23 mouse cellular contexts compared by ENCODE assay signal in genomic region chr3:10823022-10823421, GRCm38 (mm10).
DNase-seq lines count a peak whose midpoint lies in the region; ATAC-seq and TF ChIP-seq lines count a peak whose summit lies in the region.
"Had no signal": no experiment of that assay in that cellular context is flagged by ENCODE, and none has a peak within 500 bp of the region (broad histone marks: within the 10 kb centered on the region; RNA-seq: fewer than 3 reads in every experiment).

No protein-coding gene starts in this region.

- 0 out of 2 replicates have a peak, but pooled peaks have one; percentile 51 for ATAC-seq in forebrain, embryonic 12.5 days (ENCODE audit: low FRiP score)
- ATAC-seq in forebrain, embryonic 16.5 days = no peak
- no peak for ATAC-seq in forebrain, embryonic 14.5 days
- no peak for ATAC-seq in forebrain, embryonic 15.5 days (replicated peaks)
- ATAC-seq in midbrain, embryonic 15.5 days (replicated peaks) = 0 out of 2 replicates have a peak, but pooled peaks have one; percentile 63
- ATAC-seq in midbrain, embryonic 13.5 days = no peak
- ATAC-seq: activated CD4-positive, CD25-positive, alpha-beta regulatory T cell, adult 4 months; CD4-positive, CD25-positive, alpha-beta regulatory T cell, adult 4 months; Patski had no signal

- no peak overlapping the region for H3K27ac ChIP-seq in forebrain, embryonic 12.5 days
- H3K27ac ChIP-seq in forebrain, embryonic 16.5 days (ENCODE audit: low read length) = no peak overlapping the region
- H3K27ac ChIP-seq in forebrain, embryonic 14.5 days (ENCODE audit: low read depth, low read length) = no peak overlapping the region
- no peak overlapping the region for H3K27ac ChIP-seq in forebrain, embryonic 15.5 days (replicated peaks)
- H3K27ac ChIP-seq in midbrain, embryonic 15.5 days = no peak overlapping the region
- H3K27ac ChIP-seq in midbrain, embryonic 13.5 days = no peak overlapping the region

- H3K9me3 ChIP-seq in forebrain, embryonic 12.5 days = no peaks in the 10 kb centered on the region
- H3K9me3 ChIP-seq in forebrain, embryonic 16.5 days (ENCODE audit: control insufficient read depth, low read length) = no peaks in the 10 kb centered on the region
- H3K9me3 ChIP-seq in forebrain, embryonic 14.5 days (replicated peaks; ENCODE audit: control insufficient read depth, low read length) = no peaks in the 10 kb centered on the region
- no peaks in the 10 kb centered on the region for H3K9me3 ChIP-seq in forebrain, embryonic 15.5 days
- H3K9me3 ChIP-seq in midbrain, embryonic 15.5 days = no peaks in the 10 kb centered on the region
- H3K9me3 ChIP-seq in midbrain, embryonic 13.5 days = no peaks in the 10 kb centered on the region
- H3K9me3 ChIP-seq: G1E had no signal

- no peak for TF ChIP-seq POLR2A in brain, embryonic 14.5 days (IDR thresholded peaks at IDR 0.05; ENCODE audit: borderline replicate concordance, extremely low read depth, insufficient read depth, insufficient read length, poor library complexity, severe bottlenecking)

- H3K9ac ChIP-seq in forebrain, embryonic 12.5 days = no peak overlapping the region
- H3K9ac ChIP-seq in forebrain, embryonic 16.5 days (replicated peaks; ENCODE audit: low read depth, low read length) = no peak overlapping the region
- H3K9ac ChIP-seq in forebrain, embryonic 14.5 days (ENCODE audit: low read length) = no peak overlapping the region
- no peak overlapping the region for H3K9ac ChIP-seq in forebrain, embryonic 15.5 days (replicated peaks)
- no peak overlapping the region for H3K9ac ChIP-seq in midbrain, embryonic 15.5 days
- no peak overlapping the region for H3K9ac ChIP-seq in midbrain, embryonic 13.5 days (replicated peaks)

- no peaks in the 10 kb centered on the region for H3K27me3 ChIP-seq in forebrain, embryonic 12.5 days
- H3K27me3 ChIP-seq in forebrain, embryonic 16.5 days (replicated peaks; ENCODE audit: control insufficient read depth, insufficient read depth, low read length) = no peaks in the 10 kb centered on the region
- H3K27me3 ChIP-seq in forebrain, embryonic 14.5 days (replicated peaks; ENCODE audit: control insufficient read depth, insufficient read depth, low read length) = no peaks in the 10 kb centered on the region
- H3K27me3 ChIP-seq in forebrain, embryonic 15.5 days = no peaks in the 10 kb centered on the region
- no peaks in the 10 kb centered on the region for H3K27me3 ChIP-seq in midbrain, embryonic 15.5 days (replicated peaks)
- no peaks in the 10 kb centered on the region for H3K27me3 ChIP-seq in midbrain, embryonic 13.5 days
- H3K27me3 ChIP-seq: CH12.LX had no signal

- H3K36me3 ChIP-seq in forebrain, embryonic 12.5 days (replicated peaks) = no peaks in the 10 kb centered on the region
- H3K36me3 ChIP-seq in forebrain, embryonic 16.5 days (ENCODE audit: control insufficient read depth, insufficient read depth) = no peaks in the 10 kb centered on the region
- H3K36me3 ChIP-seq in forebrain, embryonic 14.5 days (ENCODE audit: control insufficient read depth, insufficient read depth, low read length) = no peaks in the 10 kb centered on the region
- H3K36me3 ChIP-seq in forebrain, embryonic 15.5 days = no peaks in the 10 kb centered on the region
- H3K36me3 ChIP-seq in midbrain, embryonic 15.5 days (replicated peaks) = no peaks in the 10 kb centered on the region
- no peaks in the 10 kb centered on the region for H3K36me3 ChIP-seq in midbrain, embryonic 13.5 days
- H3K36me3 ChIP-seq: G1E had no signal

- 85% methylated on average over 1 of the region's 1 CpGs for WGBS in forebrain, embryonic 12.5 days
- WGBS in forebrain, embryonic 16.5 days = 61% methylated on average over 1 of the region's 1 CpGs
- 79% methylated on average over 1 of the region's 1 CpGs for WGBS in forebrain, embryonic 14.5 days
- 71% methylated on average over 1 of the region's 1 CpGs for WGBS in forebrain, embryonic 15.5 days
- WGBS in midbrain, embryonic 15.5 days = 73% methylated on average over 1 of the region's 1 CpGs
- 74% methylated on average over 1 of the region's 1 CpGs for WGBS in midbrain, embryonic 13.5 days

- peak; percentile 6 for DNase-seq in forebrain, embryonic 14.5 days (ENCODE audit: low spot score)
- peak; percentile 20 for DNase-seq in brain, embryonic 14.5 days (ENCODE audit: low read depth)
- DNase-seq in urinary bladder, adult 2 months (ENCODE audit: low spot score) = no peak
- DNase-seq: adrenal gland, adult 2 months; adrenal gland, adult 8-10 months; adrenal gland, postnatal 10 days; adrenal gland, postnatal 14 days; adrenal gland, postnatal 25 days; adrenal gland, postnatal 36 days; B cell, adult 2 months; cerebellum, adult 11 months; cerebellum, adult 11-12 months; cerebellum, adult 18-20 months had no signal

- H3K4me1 ChIP-seq in forebrain, embryonic 12.5 days = no peaks in the 10 kb centered on the region
- no peaks in the 10 kb centered on the region for H3K4me1 ChIP-seq in forebrain, embryonic 16.5 days (replicated peaks; ENCODE audit: control insufficient read depth, insufficient read depth, low read length)
- no peaks in the 10 kb centered on the region for H3K4me1 ChIP-seq in forebrain, embryonic 14.5 days (ENCODE audit: control insufficient read depth, insufficient read depth, low read length)
- H3K4me1 ChIP-seq in forebrain, embryonic 15.5 days = no peaks in the 10 kb centered on the region
- no peaks in the 10 kb centered on the region for H3K4me1 ChIP-seq in midbrain, embryonic 15.5 days
- no peaks in the 10 kb centered on the region for H3K4me1 ChIP-seq in midbrain, embryonic 13.5 days (replicated peaks)

- H3K4me3 ChIP-seq in forebrain, embryonic 12.5 days (replicated peaks) = no peak overlapping the region
- no peak overlapping the region for H3K4me3 ChIP-seq in forebrain, embryonic 16.5 days (replicated peaks; ENCODE audit: low read length)
- H3K4me3 ChIP-seq in forebrain, embryonic 14.5 days (ENCODE audit: low read depth, low read length) = no peak overlapping the region
- H3K4me3 ChIP-seq in forebrain, embryonic 15.5 days = no peak overlapping the region
- no peak overlapping the region for H3K4me3 ChIP-seq in midbrain, embryonic 15.5 days
- no peak overlapping the region for H3K4me3 ChIP-seq in midbrain, embryonic 13.5 days (replicated peaks)

- no peak overlapping the region for H3K4me2 ChIP-seq in forebrain, embryonic 12.5 days
- H3K4me2 ChIP-seq in forebrain, embryonic 16.5 days (ENCODE audit: low read length) = no peak overlapping the region
- no peak overlapping the region for H3K4me2 ChIP-seq in forebrain, embryonic 14.5 days (ENCODE audit: low read length)
- no peak overlapping the region for H3K4me2 ChIP-seq in forebrain, embryonic 15.5 days (replicated peaks)
- H3K4me2 ChIP-seq in midbrain, embryonic 15.5 days = no peak overlapping the region
- H3K4me2 ChIP-seq in midbrain, embryonic 13.5 days (replicated peaks) = no peak overlapping the region

- no peak for TF ChIP-seq CTCF in brain, embryonic 14.5 days (IDR thresholded peaks at IDR 0.05; ENCODE audit: borderline replicate concordance, extremely low read depth, insufficient read depth, insufficient read length)

Comparison
In these comparisons a context has a peak if more than half of its experiments do, and no peak if none do; other contexts are left out.
1. ATAC-seq: peak in forebrain, embryonic 12.5 days (single experiment) and midbrain, embryonic 15.5 days (single experiment); none in forebrain, embryonic 16.5 days (single experiment), forebrain, embryonic 14.5 days (single experiment), forebrain, embryonic 15.5 days (single experiment) and midbrain, embryonic 13.5 days (single experiment).